Mouse (Mus musculus): ENCODE results near the gene Tm6sf1. TPM values are rescaled to one million over a fixed set of nuclear protein-coding genes. Genes with fewer than 3 reads are reported as not detected.

Gene Tm6sf1
- total and polyA plus RNA-seq, 3 experiments: 0.35 to 8.6 TPM; not detected in 1

GRCm38 (mm10) chr7:81842141-81842540, 16.7 kb upstream of the Tm6sf1 start:
- no peaks in the 10 kb centered on the region for H3K9me3 ChIP-seq (replicated peaks; ENCODE audit: insufficient read depth, low read length)
- no peak for DNase-seq (ENCODE audit: low read depth, low spot score)
- no peaks in the 10 kb centered on the region for H3K4me1 ChIP-seq (ENCODE audit: control insufficient read depth in 1 of 2, insufficient read depth in 2 of 2, low read length in 2 of 2)
- no peak overlapping the region for H3K27ac ChIP-seq (ENCODE audit: control insufficient read depth, low read depth, low read length)
- no peak for TF ChIP-seq POLR2AphosphoS5 (IDR thresholded peaks at IDR 0.05; ENCODE audit: borderline replicate concordance, low read depth, low read length)
- no peak for TF ChIP-seq CTCF (IDR thresholded peaks at IDR 0.05 in 2 of 3, conservative IDR thresholded peaks at IDR 0.05 in 1 of 3; ENCODE audit: control insufficient read depth in 1 of 3, insufficient read depth in 1 of 3, low read depth in 2 of 3, low read length in 3 of 3, poor library complexity in 1 of 3, severe bottlenecking in 1 of 3)
- no peak for TF ChIP-seq ZNF384 (IDR thresholded peaks at IDR 0.05; ENCODE audit: low read depth, low read length)
- TF ChIP-seq RAD21 (IDR thresholded peaks at IDR 0.05; ENCODE audit: low read depth, low read length): no peak
- no peak for TF ChIP-seq ZKSCAN1 (IDR thresholded peaks at IDR 0.05; ENCODE audit: low read depth, low read length)
- TF ChIP-seq NRF1 (IDR thresholded peaks at IDR 0.05; ENCODE audit: insufficient read depth, low read depth, low read length, poor library complexity, severe bottlenecking): no peak
- TF ChIP-seq MAFK (IDR thresholded peaks at IDR 0.05; ENCODE audit: borderline replicate concordance, low read depth, low read length): no peak
- TF ChIP-seq CHD1 (IDR thresholded peaks at IDR 0.05; ENCODE audit: low read depth, low read length): no peak
- TF ChIP-seq TBP (IDR thresholded peaks at IDR 0.05; ENCODE audit: low read depth, low read length): no peak
- TF ChIP-seq MYB (IDR thresholded peaks at IDR 0.05; ENCODE audit: low read depth, low read length): no peak
- no peak for TF ChIP-seq UBTF (IDR thresholded peaks at IDR 0.05; ENCODE audit: borderline replicate concordance, insufficient read depth, low read depth, low read length)
- TF ChIP-seq CHD2 (IDR thresholded peaks at IDR 0.05; ENCODE audit: low read length): no peak
- no peak for TF ChIP-seq TCF12 (IDR thresholded peaks at IDR 0.05; ENCODE audit: low read depth, low read length)
- TF ChIP-seq BHLHE40 (IDR thresholded peaks at IDR 0.05; ENCODE audit: borderline replicate concordance, low read depth, low read length): no peak
- no peak for TF ChIP-seq ZMIZ1 (IDR thresholded peaks at IDR 0.05; ENCODE audit: low read depth, low read length)
- TF ChIP-seq SMC3 (IDR thresholded peaks at IDR 0.05; ENCODE audit: low read depth, low read length): no peak
- TF ChIP-seq SIN3A (IDR thresholded peaks at IDR 0.05; ENCODE audit: low read length): no peak
- TF ChIP-seq POLR2A (IDR thresholded peaks at IDR 0.05; ENCODE audit: control insufficient read depth in 1 of 2, insufficient read depth in 1 of 2, low read depth in 1 of 2, low read length in 2 of 2, poor library complexity in 1 of 2): no peak
- no peak for TF ChIP-seq MEF2A (IDR thresholded peaks at IDR 0.05; ENCODE audit: extremely low read depth, insufficient replicate concordance, low read depth, low read length, poor library complexity, severe bottlenecking)
- H3K79me2 ChIP-seq (ENCODE audit: control insufficient read depth, insufficient read depth, low read length, poor library complexity): no peaks in the 10 kb centered on the region
- H3K9ac ChIP-seq (ENCODE audit: control insufficient read depth, low read depth, low read length, poor library complexity, severe bottlenecking): no peak overlapping the region
- no peaks in the 10 kb centered on the region for H3K36me3 ChIP-seq (ENCODE audit: control insufficient read depth in 1 of 2, insufficient read depth in 2 of 2, low read length in 2 of 2)
- H3K27me3 ChIP-seq (ENCODE audit: control insufficient read depth in 1 of 2, insufficient read depth in 2 of 2, low read length in 2 of 2): peaks cover 0 to 5% of the 10 kb centered on the region in 2 experiments; a peak in 1 of 4 replicates
- H3K4me3 ChIP-seq (ENCODE audit: control insufficient read depth in 1 of 2, insufficient read depth in 1 of 2, low read depth in 2 of 2, low read length in 2 of 2): no peak overlapping the region

DNA sequence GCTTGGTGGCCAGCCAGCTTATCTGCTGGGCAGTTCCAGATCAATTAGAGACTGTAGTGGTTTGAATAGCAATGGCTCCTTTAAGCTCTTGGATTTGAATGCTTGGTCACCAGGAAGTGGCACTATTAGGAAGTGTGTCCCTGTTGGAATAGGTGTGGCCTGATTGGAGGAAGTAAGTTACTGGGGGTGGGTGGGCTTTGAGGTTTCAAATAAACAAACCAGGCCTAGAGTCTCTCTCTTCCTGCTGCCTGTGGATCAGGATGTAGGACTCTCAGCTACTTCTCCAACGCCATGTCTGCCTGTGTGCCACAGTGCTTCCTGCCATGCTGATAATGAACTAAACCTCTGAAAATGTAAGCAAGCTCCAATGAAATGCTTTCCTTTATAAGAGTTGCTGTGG, 15.8 kb upstream of the Tm6sf1 start:
- Histone ChIP-seq H3K9me3 (replicated peaks; ENCODE audit: insufficient read depth, low read length) (no peaks in the 10 kb centered on the region), H3K36me3 (ENCODE audit: control insufficient read depth in 1 of 2, insufficient read depth in 2 of 2, low read length in 2 of 2) (no peaks in the 10 kb centered on the region), H3K27ac (ENCODE audit: control insufficient read depth, low read depth, low read length) (no peak overlapping the region), H3K4me3 (ENCODE audit: control insufficient read depth in 1 of 2, insufficient read depth in 1 of 2, low read depth in 2 of 2, low read length in 2 of 2) (no peak overlapping the region), H3K79me2 (ENCODE audit: control insufficient read depth, insufficient read depth, low read length, poor library complexity) (no peaks in the 10 kb centered on the region), H3K27me3 (ENCODE audit: control insufficient read depth in 1 of 2, insufficient read depth in 2 of 2, low read length in 2 of 2) (peaks cover 0 to 5% of the 10 kb centered on the region in 2 experiments; a peak in 1 of 4 replicates), H3K4me1 (ENCODE audit: control insufficient read depth in 1 of 2, insufficient read depth in 2 of 2, low read length in 2 of 2) (no peaks in the 10 kb centered on the region), H3K9ac (ENCODE audit: control insufficient read depth, low read depth, low read length, poor library complexity, severe bottlenecking) (no peak overlapping the region)
- no peak for DNase-seq (ENCODE audit: low read depth, low spot score)
- TF ChIP-seq RAD21 (IDR thresholded peaks at IDR 0.05; ENCODE audit: low read depth, low read length): no peak
- no peak for TF ChIP-seq UBTF (IDR thresholded peaks at IDR 0.05; ENCODE audit: borderline replicate concordance, insufficient read depth, low read depth, low read length)
- no peak for TF ChIP-seq POLR2AphosphoS5 (IDR thresholded peaks at IDR 0.05; ENCODE audit: borderline replicate concordance, low read depth, low read length)
- TF ChIP-seq NELFE (IDR thresholded peaks at IDR 0.05; ENCODE audit: low read depth, low read length): no peak
- TF ChIP-seq MYB (IDR thresholded peaks at IDR 0.05; ENCODE audit: low read depth, low read length): no peak
- no peak for TF ChIP-seq GABPA (IDR thresholded peaks at IDR 0.05; ENCODE audit: low read depth, low read length)
- TF ChIP-seq MAZ (IDR thresholded peaks at IDR 0.05; ENCODE audit: low read depth, low read length): no peak
- TF ChIP-seq KAT2A (conservative IDR thresholded peaks at IDR 0.05; ENCODE audit: low read depth, low read length): no peak
